27 mouse cellular contexts compared by ENCODE assay signal in genomic region chr14:17756732-17757131, GRCm38 (mm10).
DNase-seq lines count a peak whose midpoint lies in the region; ATAC-seq lines count a peak whose summit lies in the region.
"Had no signal": no experiment of that assay in that cellular context is flagged by ENCODE, and none has a peak within 500 bp of the region (broad histone marks: within the 10 kb centered on the region; RNA-seq: fewer than 3 reads in every experiment).

No protein-coding gene starts in this region.

- no peaks in the 10 kb centered on the region for H3K36me3 ChIP-seq in intestine, embryonic 15.5 days
- H3K36me3 ChIP-seq in limb, embryonic 10.5 days: no peaks in the 10 kb centered on the region
- H3K36me3 ChIP-seq: embryonic facial prominence, embryonic 10.5 days; embryonic facial prominence, embryonic 13.5 days; forebrain, embryonic 10.5 days; heart, embryonic 10.5 days; heart, embryonic 13.5 days; hindbrain, embryonic 13.5 days had no signal

- no peak overlapping the region for H3K9ac ChIP-seq in intestine, embryonic 15.5 days
- H3K9ac ChIP-seq: embryonic facial prominence, embryonic 13.5 days; forebrain, embryonic 13.5 days; heart, embryonic 13.5 days; hindbrain, embryonic 13.5 days had no signal

- no peak overlapping the region for H3K4me3 ChIP-seq in brown adipose tissue, adult 24 weeks (ENCODE audit: insufficient read depth, low read depth, low read length)
- no peak overlapping the region for H3K4me3 ChIP-seq in intestine, embryonic 15.5 days (replicated peaks)
- no peak overlapping the region for H3K4me3 ChIP-seq in limb, embryonic 10.5 days
- H3K4me3 ChIP-seq: embryonic facial prominence, embryonic 10.5 days; embryonic facial prominence, embryonic 13.5 days; erythroblast, embryonic 14.5 days; forebrain, embryonic 10.5 days; forebrain, embryonic 13.5 days; heart, adult 2 months; heart, embryonic 10.5 days; heart, embryonic 13.5 days; hindbrain, embryonic 13.5 days had no signal

- DNase-seq in limb, embryonic 10.5 days (ENCODE audit: low spot score): no peak
- no peak for DNase-seq in spleen, postnatal 4 days (ENCODE audit: low spot score in 2 of 2)
- DNase-seq: adrenal gland, adult 2 months; adrenal gland, postnatal 14 days; cerebellum, adult 11-12 months; cerebellum, adult 8-10 months; cerebellum, postnatal 10 days; cerebellum, postnatal 36 days; embryo, embryonic 11 days; gastrocnemius, postnatal 10 days; gastrocnemius, postnatal 36 days; heart, adult 2 months had no signal

- no peaks in the 10 kb centered on the region for H3K27me3 ChIP-seq in intestine, embryonic 15.5 days (replicated peaks)
- H3K27me3 ChIP-seq in limb, embryonic 10.5 days (ENCODE audit: low read depth, poor library complexity, severe bottlenecking): no peaks in the 10 kb centered on the region
- H3K27me3 ChIP-seq: embryonic facial prominence, embryonic 13.5 days; forebrain, embryonic 13.5 days; heart, embryonic 13.5 days; hindbrain, embryonic 13.5 days had no signal

- peak; percentile 84 for ATAC-seq in intestine, embryonic 15.5 days
- ATAC-seq in megakaryocyte, adult 5-6 weeks (ENCODE audit: poor library complexity, severe bottlenecking): no peak
- no peak for ATAC-seq in erythroid progenitor cell, adult 5-6 weeks (replicated peaks; ENCODE audit: low FRiP score, poor library complexity, severe bottlenecking)
- ATAC-seq: CD4-positive, CD25-positive, alpha-beta regulatory T cell, adult 4 months; forebrain, embryonic 13.5 days; forebrain, embryonic 16.5 days; hindbrain, embryonic 16.5 days had no signal

- H3K27ac ChIP-seq in brown adipose tissue, adult 24 weeks (replicated peaks; ENCODE audit: low read depth, low read length): peak overlapping the region; percentile 72
- H3K27ac ChIP-seq in intestine, embryonic 15.5 days: no peak overlapping the region
- 0 out of 2 replicates have a peak overlapping the region, but pooled peaks have one; percentile 14 for H3K27ac ChIP-seq in limb, embryonic 10.5 days
- H3K27ac ChIP-seq: embryonic facial prominence, embryonic 10.5 days; embryonic facial prominence, embryonic 13.5 days; forebrain, embryonic 10.5 days; forebrain, embryonic 13.5 days; heart, adult 2 months; heart, embryonic 10.5 days; heart, embryonic 13.5 days; hindbrain, embryonic 13.5 days had no signal

- no peak overlapping the region for H3K4me2 ChIP-seq in intestine, embryonic 15.5 days (replicated peaks)
- H3K4me2 ChIP-seq: embryonic facial prominence, embryonic 13.5 days; forebrain, embryonic 13.5 days; heart, embryonic 13.5 days; hindbrain, embryonic 13.5 days had no signal

- no peaks in the 10 kb centered on the region for H3K9me3 ChIP-seq in intestine, embryonic 15.5 days
- no peaks in the 10 kb centered on the region for H3K9me3 ChIP-seq in limb, embryonic 10.5 days (replicated peaks)
- H3K9me3 ChIP-seq: embryonic facial prominence, embryonic 10.5 days; embryonic facial prominence, embryonic 13.5 days; forebrain, embryonic 10.5 days; forebrain, embryonic 13.5 days; heart, embryonic 10.5 days; heart, embryonic 13.5 days; hindbrain, embryonic 13.5 days had no signal

- H3K4me1 ChIP-seq in brown adipose tissue, adult 24 weeks (ENCODE audit: control insufficient read depth, insufficient read depth, insufficient read length, low read length): peaks cover 12% of the 10 kb centered on the region
- H3K4me1 ChIP-seq in intestine, embryonic 15.5 days (replicated peaks): no peaks in the 10 kb centered on the region
- H3K4me1 ChIP-seq in limb, embryonic 10.5 days: peaks cover 14% of the 10 kb centered on the region; the same call in 1 of the 2 replicates
- H3K4me1 ChIP-seq: forebrain, embryonic 13.5 days; heart, embryonic 10.5 days; heart, embryonic 13.5 days; hindbrain, embryonic 13.5 days had no signal
